Mouse (Mus musculus) ovary, adult 18-20 months (tissue): ENCODE data around the gene Abca8b.
"Not testable (repeated sequence)": the region's sequence is repeated elsewhere in the genome, so short reads cannot be mapped to it uniquely, and the experiment has no call there.

Source experiments
- DNase-seq: peaks from one replicate; pipeline ENCODE4 v3.0.0; 2022; ENCODE audit warnings: low spot score, mixed read lengths

Gene Abca8b

DNA sequence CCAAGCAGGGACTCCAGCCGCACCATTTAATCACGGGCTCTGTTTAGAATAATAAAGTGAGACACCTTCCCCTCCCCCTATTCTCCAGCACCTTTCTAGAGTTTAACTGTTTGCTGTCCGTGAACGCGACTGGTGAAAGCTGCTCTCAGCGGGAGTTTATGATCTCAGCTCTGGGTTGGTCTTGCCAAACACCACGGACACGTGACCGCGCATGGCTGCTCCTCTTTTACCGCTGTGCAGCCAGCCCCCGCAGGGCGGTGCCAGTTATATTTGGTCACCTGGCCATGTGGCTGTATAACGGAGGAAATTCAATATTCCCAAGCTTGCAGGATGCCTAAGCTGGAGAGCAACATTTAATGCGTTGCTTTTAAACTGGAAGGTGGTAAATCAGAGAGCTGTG is at the start of gene Abca8b:
Gene Abca8b, minus strand, starts transcription at position 222 of the 400 bp plus-strand sequence.
- DNase-seq = peak; percentile 54

DNA sequence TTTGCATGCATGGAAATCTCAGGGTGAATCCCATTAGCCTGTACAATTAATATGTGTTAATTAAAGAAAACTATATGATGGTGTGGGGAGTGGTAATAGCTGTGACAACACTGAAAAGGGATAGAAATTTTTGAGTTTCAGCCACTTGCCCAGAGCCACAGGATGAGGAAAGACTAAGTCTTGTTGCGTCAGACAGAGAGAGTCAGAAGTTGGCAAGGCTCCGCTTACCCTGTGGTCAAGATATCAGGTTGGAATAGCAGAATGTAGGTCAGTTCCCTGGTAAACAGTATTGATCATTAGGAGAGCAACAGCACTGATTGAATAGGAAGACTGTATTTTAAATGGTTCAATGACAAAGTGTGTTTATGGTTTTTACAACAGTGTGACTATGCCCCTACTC is 42.1 kb upstream of the Abca8b start:
- DNase-seq = no peak

DNA sequence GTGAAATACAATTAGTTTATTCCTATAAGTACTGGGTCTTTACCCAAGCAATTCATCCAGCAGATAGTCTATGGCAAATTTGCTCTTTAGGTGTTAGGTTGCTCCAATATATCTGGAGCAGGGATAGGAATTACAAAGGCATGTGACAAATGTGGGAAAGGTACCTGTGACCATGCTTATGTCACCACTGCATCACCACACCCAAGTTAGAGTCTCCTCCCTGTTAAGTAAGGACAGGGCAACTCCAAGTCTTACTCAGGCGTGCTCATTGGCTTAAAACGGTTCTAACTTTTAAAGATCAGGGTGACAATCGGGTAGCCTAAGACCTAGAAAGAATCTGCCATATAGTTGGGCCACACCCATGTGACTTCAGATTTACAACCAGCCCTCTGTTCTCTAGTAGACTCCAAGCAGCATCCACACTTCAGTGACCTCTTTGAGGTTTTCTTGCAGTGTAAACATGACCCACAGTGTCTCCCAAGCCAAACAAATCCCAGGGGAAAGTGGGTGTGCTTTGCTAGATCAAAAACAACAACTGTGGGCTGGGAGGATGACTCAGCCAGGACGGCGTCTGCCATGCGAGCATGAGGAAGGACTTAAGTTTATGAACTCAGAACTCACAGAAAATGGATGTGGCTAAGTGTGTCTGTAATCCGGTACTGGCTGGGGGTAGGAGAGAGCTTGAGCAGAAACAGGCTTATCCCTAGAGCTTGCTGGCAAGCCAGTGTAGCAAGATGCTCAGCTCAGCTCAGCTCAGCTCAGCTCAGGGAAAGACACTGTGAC is 33.5 kb upstream of the Abca8b start:
- peak; percentile 23 for DNase-seq

GRCm38 (mm10) chr11:110010836-110011546 is 15.3 kb upstream of the Abca8b start:
- DNase-seq = no peak

DNA sequence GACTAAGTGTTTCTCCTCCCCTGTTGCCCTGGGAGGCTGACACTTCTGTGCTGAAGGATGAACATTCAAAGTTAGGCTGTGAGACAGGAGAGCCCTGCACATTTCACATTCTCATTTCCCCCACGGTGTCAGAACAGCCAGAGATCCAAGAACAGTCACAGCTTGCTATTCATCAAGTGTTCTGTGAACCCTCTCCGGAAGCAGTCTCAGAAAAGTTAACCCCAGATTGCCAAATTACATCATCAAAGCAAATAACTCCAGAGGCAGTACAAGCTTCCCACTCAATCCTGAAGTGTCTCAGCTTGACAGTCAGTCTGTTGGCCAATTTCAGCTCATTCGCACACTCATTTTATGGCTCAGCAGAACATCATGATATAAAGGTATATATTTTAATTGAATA is 632 bp downstream of the Abca8b start:
- DNase-seq = no peak

GRCm38 (mm10) chr11:109994014-109994413 is 1.6 kb downstream of the Abca8b start:
- no peak for DNase-seq

DNA sequence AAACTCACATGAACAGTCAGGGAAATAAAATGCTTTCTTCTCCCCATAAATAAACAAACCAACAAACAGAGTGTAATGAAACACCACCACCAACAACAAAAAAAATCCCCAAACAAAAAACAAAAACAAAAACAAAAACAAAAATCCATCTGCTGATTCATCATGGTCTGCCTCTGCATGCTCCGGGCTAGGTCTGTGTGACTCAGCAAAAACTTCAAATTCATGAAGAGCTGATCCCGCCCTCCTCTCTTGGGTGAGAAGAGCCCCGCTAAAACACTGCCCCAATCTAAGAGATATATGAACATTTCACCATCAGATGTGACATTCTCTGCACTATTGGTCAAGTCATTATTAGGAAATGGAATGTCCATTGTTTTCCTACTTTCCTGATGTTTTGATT is 4.4 kb downstream of the Abca8b start:
- DNase-seq = no peak

- no peak for DNase-seq
Measured at GRCm38 (mm10) chr11:109990256-109990655, 5.4 kb downstream of the Abca8b start.

GRCm38 (mm10) chr11:109988164-109988563 is 7.5 kb downstream of the Abca8b start:
- DNase-seq = no peak

- DNase-seq = not testable (repeated sequence)
Measured at GRCm38 (mm10) chr11:109987460-109988072, 8.1 kb downstream of the Abca8b start.

GRCm38 (mm10) chr11:109981872-109982271 is 13.8 kb downstream of the Abca8b start:
- DNase-seq = no peak

GRCm38 (mm10) chr11:109970521-109970920 is 25.1 kb downstream of the Abca8b start:
- no peak for DNase-seq

GRCm38 (mm10) chr11:109961495-109962492 is 33.9 kb downstream of the Abca8b start:
- no peak for DNase-seq

DNA sequence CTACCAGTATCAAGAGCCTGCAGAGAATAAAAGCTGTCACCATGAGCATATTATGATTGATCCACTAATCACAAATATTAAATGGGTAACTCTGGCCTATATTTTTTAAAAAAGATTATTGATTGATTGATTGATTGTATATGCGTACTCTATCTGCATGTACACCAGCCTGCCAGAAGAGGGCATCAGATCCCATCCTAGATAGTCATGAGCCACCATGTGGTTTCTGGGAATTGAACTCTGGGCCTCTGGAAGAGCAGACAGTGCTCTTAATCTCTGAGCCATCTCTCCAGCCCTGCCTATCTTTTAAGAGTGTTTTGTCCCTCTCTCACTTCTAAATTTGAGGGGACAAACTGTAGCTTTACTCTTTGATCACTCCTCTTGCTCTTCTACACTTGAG is 40.5 kb downstream of the Abca8b start:
- DNase-seq = no peak

DNA sequence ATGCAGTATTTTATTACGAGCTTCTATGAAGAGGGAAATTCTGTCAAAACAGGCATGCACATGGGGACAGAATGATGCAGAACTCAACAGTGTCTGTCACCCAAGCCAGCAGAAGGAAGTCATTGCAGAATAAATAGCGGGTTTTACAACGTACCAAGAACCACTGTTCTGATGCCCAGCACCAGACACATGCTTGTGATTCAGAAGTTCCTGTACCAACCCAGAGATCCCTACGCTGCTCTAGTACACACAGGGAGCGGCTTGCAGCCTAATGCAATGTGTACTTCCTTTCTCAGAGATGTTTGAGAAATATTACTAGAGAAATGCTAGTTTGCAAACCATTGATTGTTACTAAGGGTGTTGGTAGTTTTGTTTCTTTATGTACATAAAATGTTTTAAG is 58.7 kb downstream of the Abca8b start:
- no peak for DNase-seq

- DNase-seq = not testable (repeated sequence)
Measured at GRCm38 (mm10) chr11:109933207-109933606, 62.4 kb downstream of the Abca8b start.

DNA sequence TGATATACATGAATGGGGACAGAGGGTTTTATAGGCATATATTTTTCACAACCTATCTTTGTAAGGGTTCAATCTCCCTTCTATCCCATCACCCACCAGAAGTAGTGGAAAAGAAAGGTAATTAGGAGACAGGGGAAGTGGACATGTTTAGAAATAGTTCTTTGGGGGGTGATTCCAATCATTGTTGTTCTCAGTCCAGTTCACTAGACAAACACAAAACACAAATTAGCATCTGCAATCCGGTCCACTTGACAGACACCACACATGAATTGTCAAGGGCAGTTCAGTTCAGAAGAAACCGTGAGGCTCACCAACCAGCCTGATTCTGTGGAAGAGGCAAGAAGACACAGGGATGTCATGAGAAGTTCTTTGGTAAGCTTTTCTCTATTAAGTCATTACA is 67.2 kb downstream of the Abca8b start:
- DNase-seq = no peak

GRCm38 (mm10) chr11:109926718-109927680 is 68.6 kb downstream of the Abca8b start:
- DNase-seq = peak; percentile 4

DNA sequence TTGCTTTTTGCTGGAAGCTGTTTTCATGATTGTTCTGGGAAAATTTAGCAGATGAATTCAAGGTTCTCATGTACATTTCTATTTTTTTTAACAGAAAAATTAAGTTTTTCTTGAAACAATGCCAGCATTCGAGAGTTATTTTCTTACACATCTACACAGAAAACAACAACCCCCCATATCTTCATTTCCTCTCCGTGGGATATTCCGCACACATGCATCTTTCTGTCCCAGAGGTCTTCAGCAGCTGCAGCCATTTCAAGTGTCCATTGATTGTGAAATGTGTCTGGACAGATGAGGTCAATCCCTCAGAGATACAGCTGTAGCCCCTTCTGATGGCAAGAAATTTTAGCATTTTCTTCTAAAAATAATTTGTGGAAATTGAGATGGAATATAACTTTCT is 73.4 kb downstream of the Abca8b start:
- no peak for DNase-seq

DNA sequence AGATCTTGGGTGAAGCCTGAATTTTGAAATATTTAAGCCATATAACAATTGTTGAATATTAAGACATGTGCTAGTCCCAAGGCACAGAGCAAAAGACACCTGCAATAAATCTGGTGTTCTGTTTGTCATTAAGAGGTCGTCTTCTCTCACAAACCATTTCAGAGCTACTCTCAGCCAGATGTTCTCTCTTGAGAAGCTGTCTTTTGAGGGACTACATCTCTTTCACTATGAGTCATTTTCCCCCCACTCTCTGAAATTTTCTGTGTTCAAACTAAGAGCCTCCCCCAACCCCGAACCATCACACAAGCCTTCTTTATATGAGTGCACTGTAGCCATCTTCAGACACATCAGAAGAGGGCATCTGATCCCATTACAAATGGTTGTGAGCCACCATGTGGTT is 76.2 kb downstream of the Abca8b start:
- no peak for DNase-seq

GRCm38 (mm10) chr11:109916654-109917053 is 79.0 kb downstream of the Abca8b start:
- DNase-seq = no peak
